Mouse (Mus musculus): ENCODE data around the gene Wdr4.

- TF ChIP-seq CTCF (IDR thresholded peaks at IDR 0.05; ENCODE audit: low read depth, low read length) (no peak), POLR2A (IDR thresholded peaks at IDR 0.05; ENCODE audit: extremely low read depth, insufficient read depth, low read length) (no peak)
Measured at GRCm38 (mm10) chr17:31470766-31471418, 48.9 kb downstream of the Wdr4 start.
